Mouse (Mus musculus): ENCODE measurements around the gene Srpx.

DNA sequence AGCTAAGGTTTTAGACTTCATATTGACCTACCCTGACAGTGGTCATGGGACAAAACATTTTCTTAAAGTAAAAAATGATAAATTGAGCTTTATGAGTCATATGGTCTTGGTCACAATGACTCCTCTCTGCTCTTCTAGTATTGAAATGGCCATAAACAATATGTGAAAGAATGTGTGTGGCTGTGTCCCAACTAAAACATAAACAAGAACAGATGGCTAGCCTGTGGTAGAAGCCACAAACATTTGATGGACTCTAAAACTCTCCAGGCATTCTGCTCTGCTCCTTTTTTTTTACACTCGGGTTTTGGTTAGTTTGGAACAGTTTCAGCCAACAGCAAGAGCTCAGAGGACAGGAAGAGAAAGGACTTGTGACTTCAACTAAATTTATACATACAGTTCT, 111.6 kb downstream of the Srpx start:
- TF ChIP-seq GATA1 (IDR thresholded peaks at IDR 0.05; ENCODE audit: borderline replicate concordance, low read length): no peak
- no peak for TF ChIP-seq FLI1 (IDR thresholded peaks at IDR 0.05; ENCODE audit: low read length)
